Mouse (Mus musculus) granulocyte monocyte progenitor cell, adult 5-6 weeks (primary cell): ENCODE results near the gene Tm4sf19. TPM values are rescaled to one million over a fixed set of nuclear protein-coding genes. Genes with fewer than 3 reads are reported as not detected.

Experiments
- total RNA-seq, 2 experiments: library from RNA; stranded (forward) in 1 of 2; stranded (reverse) in 1 of 2; fragments of 200-712, 200-1000 nt in 1 of 2; fragments of >200 nt in 1 of 2; fragmentation: Nextera tagmentation in 1 of 2; gene quantifications; 2 replicates each; pipeline ENCODE4 v1.2.3; 2014 to 2017

Tm4sf19 gene
- total RNA-seq, 2 experiments from 2014 or later, result not detected

Other genes with a start within 250 kb of the Tm4sf19 start
- 185 and 192 TPM in 2 replicates for gene Nrros, start 234.9 kb upstream of the Tm4sf19 start, total RNA-seq (2014; fragmentation: Nextera tagmentation)
- 110 and 119 TPM in 2 replicates for gene Nrros, start 234.9 kb upstream of the Tm4sf19 start, total RNA-seq (2017)
- gene Bex6, start 220.7 kb upstream of the Tm4sf19 start, total RNA-seq (2014; fragmentation: Nextera tagmentation), result 102 and 159 TPM in 2 replicates
- gene Bex6, start 220.7 kb upstream of the Tm4sf19 start, total RNA-seq (2017), result 86.7 and 90.4 TPM in 2 replicates
- 10.8 and 17.9 TPM in 2 replicates for gene Fbxo45, start 153.3 kb upstream of the Tm4sf19 start, total RNA-seq (2014; fragmentation: Nextera tagmentation)
- gene Fbxo45, start 153.3 kb upstream of the Tm4sf19 start, total RNA-seq (2017), result 21.9 and 22.5 TPM in 2 replicates
- gene Wdr53, start 153.3 kb upstream of the Tm4sf19 start, total RNA-seq (2014; fragmentation: Nextera tagmentation), result 13.5 and 22.1 TPM in 2 replicates
- 12.9 and 16.0 TPM in 2 replicates for gene Wdr53, start 153.3 kb upstream of the Tm4sf19 start, total RNA-seq (2017)
- gene Smco1, start 129.0 kb upstream of the Tm4sf19 start, total RNA-seq (2014; fragmentation: Nextera tagmentation), result not detected in 2 replicates
- not detected in 2 replicates for gene Smco1, start 129.0 kb upstream of the Tm4sf19 start, total RNA-seq (2017)
- gene Rnf168, start 123.0 kb upstream of the Tm4sf19 start, total RNA-seq (2014; fragmentation: Nextera tagmentation), result 24.6 and 28.5 TPM in 2 replicates
- gene Rnf168, start 123.0 kb upstream of the Tm4sf19 start, total RNA-seq (2017), result 52.1 and 67.7 TPM in 2 replicates
- gene Ubxn7, start 68.2 kb upstream of the Tm4sf19 start, total RNA-seq (2014; fragmentation: Nextera tagmentation), result 26.1 and 40.0 TPM in 2 replicates
- gene Ubxn7, start 68.2 kb upstream of the Tm4sf19 start, total RNA-seq (2017), result 25.0 and 28.7 TPM in 2 replicates
- 41.4 and 54.7 TPM in 2 replicates for gene Tctex1d2, start 19.2 kb downstream of the Tm4sf19 start, total RNA-seq (2014; fragmentation: Nextera tagmentation)
- 31.5 and 49.4 TPM in 2 replicates for gene Tctex1d2, start 19.2 kb downstream of the Tm4sf19 start, total RNA-seq (2017)
- 53.2 and 65.3 TPM in 2 replicates for gene Pcyt1a, start 30.4 kb downstream of the Tm4sf19 start, total RNA-seq (2014; fragmentation: Nextera tagmentation)
- 79.3 and 90.5 TPM in 2 replicates for gene Pcyt1a, start 30.4 kb downstream of the Tm4sf19 start, total RNA-seq (2017)
- gene Slc51a, start 87.4 kb downstream of the Tm4sf19 start, total RNA-seq (2014; fragmentation: Nextera tagmentation), result not detected in 2 replicates
- gene Slc51a, start 87.4 kb downstream of the Tm4sf19 start, total RNA-seq (2017), result 0.05 and 0.30 TPM in 2 replicates
- gene Zdhhc19, start 95.8 kb downstream of the Tm4sf19 start, total RNA-seq (2014; fragmentation: Nextera tagmentation), result not detected in 2 replicates
- gene Zdhhc19, start 95.8 kb downstream of the Tm4sf19 start, total RNA-seq (2017), result not detected in 2 replicates
- gene Tfrc, start 208.4 kb downstream of the Tm4sf19 start, total RNA-seq (2014; fragmentation: Nextera tagmentation), result 65.6 and 67.9 TPM in 2 replicates
- 105 and 142 TPM in 2 replicates for gene Tfrc, start 208.4 kb downstream of the Tm4sf19 start, total RNA-seq (2017)
- 11.0 and 12.9 TPM in 2 replicates for gene Tnk2, start 243.4 kb downstream of the Tm4sf19 start, total RNA-seq (2014; fragmentation: Nextera tagmentation)
- 8.8 and 14.8 TPM in 2 replicates for gene Tnk2, start 243.4 kb downstream of the Tm4sf19 start, total RNA-seq (2017)